Mouse (Mus musculus): ENCODE results near the gene Cpsf4. TPM values are rescaled to one million over a fixed set of nuclear protein-coding genes. Genes with fewer than 3 reads are reported as not detected.
A peak's percentile ranks its signal among the peaks of the same experiment; 100 is the strongest.
"Not testable (repeated sequence)": the region's sequence is repeated elsewhere in the genome, so short reads cannot be mapped to it uniquely, and the experiment has no call there.

The Cpsf4 gene
- polyA plus RNA-seq, 1 experiment from 2014 or later, result 32.0 TPM

GRCm38 (mm10) chr5:145129773-145130172 is 37.2 kb upstream of the Cpsf4 start:
- H3K36me3 ChIP-seq (ENCODE audit: control insufficient read depth, insufficient read depth, low read length), result peaks cover 94% of the 10 kb centered on the region
- not testable (repeated sequence) for ATAC-seq (replicated peaks; ENCODE audit: low FRiP score, low TSS enrichment, low read depth); H3K27me3 ChIP-seq (replicated peaks; ENCODE audit: control insufficient read depth, insufficient read depth, low read length); H3K4me2 ChIP-seq (ENCODE audit: low read length); H3K27ac ChIP-seq (ENCODE audit: low read depth); H3K4me3 ChIP-seq (ENCODE audit: low read depth, low read length); H3K4me1 ChIP-seq (replicated peaks; ENCODE audit: control insufficient read depth, insufficient read depth, low read length); H3K9ac ChIP-seq (ENCODE audit: low read length); DNase-seq (ENCODE audit: low spot score); H3K9me3 ChIP-seq (ENCODE audit: control insufficient read depth, low read length)
- WGBS, result 86% methylated on average over 4 of the region's 6 CpGs

GRCm38 (mm10) chr5:145130191-145130590 is 36.8 kb upstream of the Cpsf4 start:
- H3K36me3 ChIP-seq (ENCODE audit: control insufficient read depth, insufficient read depth, low read length), result peaks cover 94% of the 10 kb centered on the region
- ATAC-seq (replicated peaks; ENCODE audit: low FRiP score, low TSS enrichment, low read depth) (no peak), DNase-seq (ENCODE audit: low spot score) (no peak)
- no peak overlapping the region for H3K9ac ChIP-seq (ENCODE audit: low read length)
- H3K27ac ChIP-seq (ENCODE audit: low read depth), result no peak overlapping the region
- no peaks in the 10 kb centered on the region for H3K9me3 ChIP-seq (ENCODE audit: control insufficient read depth, low read length)
- 88% methylated on average over 11 of the region's 11 CpGs for WGBS
- no peaks in the 10 kb centered on the region for H3K27me3 ChIP-seq (replicated peaks; ENCODE audit: control insufficient read depth, insufficient read depth, low read length)
- no peaks in the 10 kb centered on the region for H3K4me1 ChIP-seq (replicated peaks; ENCODE audit: control insufficient read depth, insufficient read depth, low read length)
- no peak overlapping the region for H3K4me3 ChIP-seq (ENCODE audit: low read depth, low read length)
- no peak overlapping the region for H3K4me2 ChIP-seq (ENCODE audit: low read length)

GRCm38 (mm10) chr5:145130995-145131394 is 36.0 kb upstream of the Cpsf4 start:
- H3K27me3 ChIP-seq (replicated peaks; ENCODE audit: control insufficient read depth, insufficient read depth, low read length), result no peaks in the 10 kb centered on the region
- peaks cover 94% of the 10 kb centered on the region for H3K36me3 ChIP-seq (ENCODE audit: control insufficient read depth, insufficient read depth, low read length)
- ATAC-seq (replicated peaks; ENCODE audit: low FRiP score, low TSS enrichment, low read depth) (no peak), DNase-seq (ENCODE audit: low spot score) (no peak)
- 92% methylated on average over 3 of the region's 3 CpGs for WGBS
- H3K4me3 ChIP-seq (ENCODE audit: low read depth, low read length), result no peak overlapping the region
- no peaks in the 10 kb centered on the region for H3K4me1 ChIP-seq (replicated peaks; ENCODE audit: control insufficient read depth, insufficient read depth, low read length)
- H3K9ac ChIP-seq (ENCODE audit: low read length), result no peak overlapping the region
- no peak overlapping the region for H3K27ac ChIP-seq (ENCODE audit: low read depth)
- H3K9me3 ChIP-seq (ENCODE audit: control insufficient read depth, low read length), result no peaks in the 10 kb centered on the region
- no peak overlapping the region for H3K4me2 ChIP-seq (ENCODE audit: low read length)

- not testable (repeated sequence) for H3K4me3 ChIP-seq (ENCODE audit: low read depth, low read length); H3K27ac ChIP-seq (ENCODE audit: low read depth); H3K9ac ChIP-seq (ENCODE audit: low read length); H3K4me1 ChIP-seq (replicated peaks; ENCODE audit: control insufficient read depth, insufficient read depth, low read length); DNase-seq (ENCODE audit: low spot score); H3K27me3 ChIP-seq (replicated peaks; ENCODE audit: control insufficient read depth, insufficient read depth, low read length); H3K4me2 ChIP-seq (ENCODE audit: low read length); H3K9me3 ChIP-seq (ENCODE audit: control insufficient read depth, low read length); ATAC-seq (replicated peaks; ENCODE audit: low FRiP score, low TSS enrichment, low read depth)
- H3K36me3 ChIP-seq (ENCODE audit: control insufficient read depth, insufficient read depth, low read length), result peaks cover 85% of the 10 kb centered on the region
- 88% methylated on average over 6 of the region's 6 CpGs for WGBS
These were observed 33.7 kb upstream of the Cpsf4 start for GRCm38 (mm10) chr5:145133275-145133674.

GRCm38 (mm10) chr5:145138836-145139235 is 28.2 kb upstream of the Cpsf4 start:
- Histone ChIP-seq H3K27ac (ENCODE audit: low read depth) (peak overlapping the region; percentile 95; the same call in 1 of the 2 replicates), H3K4me1 (replicated peaks; ENCODE audit: control insufficient read depth, insufficient read depth, low read length) (peaks cover 13% of the 10 kb centered on the region), H3K9me3 (ENCODE audit: control insufficient read depth, low read length) (no peaks in the 10 kb centered on the region), H3K36me3 (ENCODE audit: control insufficient read depth, insufficient read depth, low read length) (peaks cover 55% of the 10 kb centered on the region), H3K9ac (ENCODE audit: low read length) (peak overlapping the region; percentile 93), H3K4me2 (ENCODE audit: low read length) (peak overlapping the region; percentile 95), H3K27me3 (replicated peaks; ENCODE audit: control insufficient read depth, insufficient read depth, low read length) (no peaks in the 10 kb centered on the region), H3K4me3 (ENCODE audit: low read depth, low read length) (peak overlapping the region; percentile 97)
- 6% methylated on average over 6 of the region's 6 CpGs for WGBS
- ATAC-seq (replicated peaks; ENCODE audit: low FRiP score, low TSS enrichment, low read depth) (no peak), DNase-seq (ENCODE audit: low spot score) (no peak)

- peaks cover 55% of the 10 kb centered on the region for H3K36me3 ChIP-seq (ENCODE audit: control insufficient read depth, insufficient read depth, low read length)
- under 1% methylated on average over 84 of the region's 84 CpGs for WGBS
- H3K9me3 ChIP-seq (ENCODE audit: control insufficient read depth, low read length), result no peaks in the 10 kb centered on the region
- H3K9ac ChIP-seq (ENCODE audit: low read length), result peak within 1 kb of the TSS; percentile 93
- peak within 1 kb of the TSS; percentile 97 for H3K4me3 ChIP-seq (ENCODE audit: low read depth, low read length)
- H3K27me3 ChIP-seq (replicated peaks; ENCODE audit: control insufficient read depth, insufficient read depth, low read length), result no peaks in the 10 kb centered on the region
- peak within 1 kb of the TSS; percentile 95 for H3K27ac ChIP-seq (ENCODE audit: low read depth)
- peak; percentile 99 for DNase-seq (ENCODE audit: low spot score)
- peaks cover 13% of the 10 kb centered on the region for H3K4me1 ChIP-seq (replicated peaks; ENCODE audit: control insufficient read depth, insufficient read depth, low read length)
- H3K4me2 ChIP-seq (ENCODE audit: low read length), result peak within 1 kb of the TSS; percentile 95
- peak; percentile 95 for ATAC-seq (replicated peaks; ENCODE audit: low FRiP score, low TSS enrichment, low read depth)
These were observed 27.2 kb upstream of the Cpsf4 start, which contains the start of the genes Pdap1 and Bud31 for GRCm38 (mm10) chr5:145139571-145140519. Gene Pdap1 (minus strand): TSS chr5:145140238. Gene Bud31 (plus strand): TSS chr5:145140362.

- DNase-seq (ENCODE audit: low spot score) (no peak), ATAC-seq (replicated peaks; ENCODE audit: low FRiP score, low TSS enrichment, low read depth) (peak; percentile 20; the same call in 1 of the 2 replicates)
- Histone ChIP-seq H3K4me1 (replicated peaks; ENCODE audit: control insufficient read depth, insufficient read depth, low read length) (peaks cover 13% of the 10 kb centered on the region), H3K4me2 (ENCODE audit: low read length) (peak overlapping the region; percentile 95), H3K9me3 (ENCODE audit: control insufficient read depth, low read length) (no peaks in the 10 kb centered on the region), H3K27me3 (replicated peaks; ENCODE audit: control insufficient read depth, insufficient read depth, low read length) (no peaks in the 10 kb centered on the region), H3K4me3 (ENCODE audit: low read depth, low read length) (peak overlapping the region; percentile 97), H3K27ac (ENCODE audit: low read depth) (peak overlapping the region; percentile 95), H3K9ac (ENCODE audit: low read length) (peak overlapping the region; percentile 93), H3K36me3 (ENCODE audit: control insufficient read depth, insufficient read depth, low read length) (peaks cover 55% of the 10 kb centered on the region)
- under 1% methylated on average over 18 of the region's 18 CpGs for WGBS
These were observed 26.4 kb upstream of the Cpsf4 start for GRCm38 (mm10) chr5:145140611-145141010.

- DNase-seq (ENCODE audit: low spot score) (no peak), ATAC-seq (replicated peaks; ENCODE audit: low FRiP score, low TSS enrichment, low read depth) (no peak)
- Histone ChIP-seq H3K4me2 (ENCODE audit: low read length) (no peak overlapping the region), H3K27me3 (replicated peaks; ENCODE audit: control insufficient read depth, insufficient read depth, low read length) (no peaks in the 10 kb centered on the region), H3K36me3 (ENCODE audit: control insufficient read depth, insufficient read depth, low read length) (peaks cover 97% of the 10 kb centered on the region), H3K4me3 (ENCODE audit: low read depth, low read length) (no peak overlapping the region), H3K4me1 (replicated peaks; ENCODE audit: control insufficient read depth, insufficient read depth, low read length) (no peaks in the 10 kb centered on the region), H3K9ac (ENCODE audit: low read length) (no peak overlapping the region), H3K27ac (ENCODE audit: low read depth) (no peak overlapping the region), H3K9me3 (ENCODE audit: control insufficient read depth, low read length) (no peaks in the 10 kb centered on the region)
- WGBS, result 89% methylated on average over 5 of the region's 5 CpGs
These were observed 19.3 kb upstream of the Cpsf4 start for GRCm38 (mm10) chr5:145147748-145148147.

Data from intestine, embryonic 14.5 days (tissue).